ENCODE assay signal across 9 mouse cellular contexts in genomic region chr11:97499865-97500719, GRCm38 (mm10). TPM values are rescaled to one million over a fixed set of nuclear protein-coding genes. Genes with fewer than 3 reads are reported as not detected.
A peak's percentile ranks its signal among the peaks of the same experiment; 100 is the strongest.
DNase-seq lines count a peak whose midpoint lies in the region; ATAC-seq and TF ChIP-seq lines count a peak whose summit lies in the region.
"Had no signal": no experiment of that assay in that cellular context is flagged by ENCODE, and none has a peak within 500 bp of the region (broad histone marks: within the 10 kb centered on the region; RNA-seq: fewer than 3 reads in every experiment).

Gene 4933428G20Rik (minus strand): TSS chr11:97500340.

- no peak within 1 kb of the TSS for H3K27ac ChIP-seq in cerebellum, adult 2 months (ENCODE audit: insufficient read depth, low read length)
- no peak within 1 kb of the TSS for H3K27ac ChIP-seq in lung, embryonic 16.5 days (ENCODE audit: low read length)
- H3K27ac ChIP-seq in limb, embryonic 13.5 days, result no peak within 1 kb of the TSS
- H3K27ac ChIP-seq in stomach, embryonic 14.5 days (ENCODE audit: low read length), result no peak within 1 kb of the TSS

- H3K27me3 ChIP-seq in cerebellum, adult 2 months (ENCODE audit: control insufficient read depth, insufficient read depth, low read length), result no peaks in the 10 kb centered on the region
- H3K27me3 ChIP-seq in lung, embryonic 16.5 days (ENCODE audit: control insufficient read depth, insufficient read depth, low read depth, low read length), result peaks cover 13% of the 10 kb centered on the region; the same call in 1 of the 2 replicates
- peaks cover 65% of the 10 kb centered on the region for H3K27me3 ChIP-seq in limb, embryonic 13.5 days
- H3K27me3 ChIP-seq in stomach, embryonic 14.5 days (ENCODE audit: control insufficient read depth, insufficient read depth, low read length), result peaks cover 25% of the 10 kb centered on the region; the same call in 1 of the 2 replicates

- peaks cover 4% of the 10 kb centered on the region; the same call in 1 of the 2 replicates for H3K36me3 ChIP-seq in lung, embryonic 16.5 days (ENCODE audit: control insufficient read depth, insufficient read depth, low read length)
- H3K36me3 ChIP-seq in limb, embryonic 13.5 days, result peaks cover 42% of the 10 kb centered on the region
- peaks cover 25% of the 10 kb centered on the region for H3K36me3 ChIP-seq in stomach, embryonic 14.5 days (ENCODE audit: control insufficient read depth, insufficient read depth, low read length)

- no peak for TF ChIP-seq POLR2A in cerebellum, adult 2 months (IDR thresholded peaks at IDR 0.05; ENCODE audit: borderline replicate concordance, insufficient read depth, low read length)

- peak; percentile 40 to 47 for DNase-seq in cerebellum, postnatal 25 days
- DNase-seq in cerebellum, adult 2 months, result no peak
- DNase-seq in lung, postnatal 25 days (ENCODE audit: low spot score), result no peak
- DNase-seq in cerebellum, postnatal 36 days, result no peak
- no peak for DNase-seq in right cerebral cortex, postnatal 14 days

- no peaks in the 10 kb centered on the region for H3K9me3 ChIP-seq in lung, embryonic 16.5 days (ENCODE audit: control insufficient read depth, low read length)
- 0 out of 2 replicates have a peak, but pooled peaks cover 4% of the 10 kb centered on the region for H3K9me3 ChIP-seq in limb, embryonic 13.5 days
- H3K9me3 ChIP-seq in stomach, embryonic 14.5 days (ENCODE audit: control insufficient read depth, low read depth, low read length), result no peaks in the 10 kb centered on the region

- TF ChIP-seq CTCF in cerebellum, adult 2 months (IDR thresholded peaks at IDR 0.05; ENCODE audit: borderline replicate concordance, insufficient read depth, low read depth, low read length), result no peak

- WGBS in cerebellum, adult 2 months, result 49% methylated on average over 81 of the region's 88 CpGs
- 28% methylated on average over 87 of the region's 88 CpGs for WGBS in lung, embryonic 16.5 days
- 12% methylated on average over 66 of the region's 88 CpGs for WGBS in limb, embryonic 13.5 days
- 22% methylated on average over 76 of the region's 88 CpGs for WGBS in stomach, embryonic 14.5 days

- H3K4me1 ChIP-seq in cerebellum, adult 2 months (ENCODE audit: control insufficient read depth, insufficient read depth, low read length), result no peaks in the 10 kb centered on the region
- H3K4me1 ChIP-seq in lung, embryonic 16.5 days (replicated peaks; ENCODE audit: control insufficient read depth, insufficient read depth, low read length), result peaks cover 5% of the 10 kb centered on the region; the same call in 1 of the 2 replicates
- H3K4me1 ChIP-seq in limb, embryonic 13.5 days, result peaks cover 24% of the 10 kb centered on the region
- H3K4me1 ChIP-seq in stomach, embryonic 14.5 days (ENCODE audit: control insufficient read depth, insufficient read depth, low read length), result 0 out of 2 replicates have a peak, but pooled peaks cover 9% of the 10 kb centered on the region

- peak within 1 kb of the TSS; percentile 46 for H3K4me2 ChIP-seq in lung, embryonic 16.5 days (ENCODE audit: low read depth, low read length)
- peak within 1 kb of the TSS; percentile 71 for H3K4me2 ChIP-seq in limb, embryonic 13.5 days (replicated peaks)
- peak within 1 kb of the TSS; percentile 35 for H3K4me2 ChIP-seq in stomach, embryonic 14.5 days (replicated peaks; ENCODE audit: low read depth, low read length)

- H3K9ac ChIP-seq in lung, embryonic 16.5 days (ENCODE audit: low read length), result peak within 1 kb of the TSS; percentile 17; the same call in 1 of the 2 replicates
- peak within 1 kb of the TSS; percentile 58 for H3K9ac ChIP-seq in limb, embryonic 13.5 days
- no peak within 1 kb of the TSS for H3K9ac ChIP-seq in stomach, embryonic 14.5 days (replicated peaks; ENCODE audit: low read depth, low read length)

- ATAC-seq in lung, embryonic 16.5 days (ENCODE audit: low read depth), result peak; percentile 20; the same call in 1 of the 2 replicates
- no peak for ATAC-seq in limb, embryonic 13.5 days (ENCODE audit: low FRiP score, low read depth)
- no peak for ATAC-seq in stomach, embryonic 14.5 days (ENCODE audit: insufficient number of reproducible peaks, insufficient read depth, low FRiP score, low read depth)

- no peak within 1 kb of the TSS for H3K4me3 ChIP-seq in cerebellum, adult 2 months (replicated peaks; ENCODE audit: insufficient read depth, low read depth, low read length)
- peak within 1 kb of the TSS; percentile 25 for H3K4me3 ChIP-seq in lung, embryonic 16.5 days (ENCODE audit: low read length)
- H3K4me3 ChIP-seq in limb, embryonic 13.5 days, result peak within 1 kb of the TSS; percentile 41
- H3K4me3 ChIP-seq in stomach, embryonic 14.5 days (ENCODE audit: low read depth, low read length), result peak within 1 kb of the TSS; percentile 18
- H3K4me3 ChIP-seq: erythroblast, embryonic 14.5 days had no signal

RNA-seq across cellular contexts. Expression of gene 4933428G20Rik, which starts in this region (rescaled TPM):
- polyA plus RNA-seq in cerebellum, adult 2 months (2012; rRNA removed), result not detected in 2 replicates
- 0.74 and 0.87 TPM in 2 replicates for polyA plus RNA-seq in lung, embryonic 16.5 days (2015; fragmentation: Nextera tagmentation; extraction: Ambion mirVana)
- 1.1 and 1.5 TPM in 2 replicates for polyA plus RNA-seq in limb, embryonic 13.5 days (2015; fragmentation: Nextera tagmentation; extraction: Ambion mirVana)
- 0.35 TPM in 1 of 2 replicates, not detected in the other for polyA plus RNA-seq in stomach, embryonic 14.5 days (2014; fragmentation: Nextera tagmentation; extraction: Ambion mirVana)
- polyA plus RNA-seq: erythroblast, embryonic 14.5 days had no signal

Comparison
In these comparisons a context has a peak if more than half of its experiments do, and no peak if none do; other contexts are left out.
1. DNase-seq: peak in cerebellum, postnatal 25 days (2 of 2); none in cerebellum, adult 2 months (0 of 2), lung, postnatal 25 days (single experiment), cerebellum, postnatal 36 days (0 of 2) and right cerebral cortex, postnatal 14 days (single experiment).
2. Peak in ATAC-seq, H3K4me3 ChIP-seq, H3K9ac ChIP-seq and H3K4me2 ChIP-seq in lung, embryonic 16.5 days; RNA of the gene not detected or under 1 TPM.
3. Peak in every context shown above with its lines, with median percentiles within 50 percentile points of each other: H3K4me2 ChIP-seq.